Mouse (Mus musculus): ENCODE results near the gene Tnrc6b.

DNA sequence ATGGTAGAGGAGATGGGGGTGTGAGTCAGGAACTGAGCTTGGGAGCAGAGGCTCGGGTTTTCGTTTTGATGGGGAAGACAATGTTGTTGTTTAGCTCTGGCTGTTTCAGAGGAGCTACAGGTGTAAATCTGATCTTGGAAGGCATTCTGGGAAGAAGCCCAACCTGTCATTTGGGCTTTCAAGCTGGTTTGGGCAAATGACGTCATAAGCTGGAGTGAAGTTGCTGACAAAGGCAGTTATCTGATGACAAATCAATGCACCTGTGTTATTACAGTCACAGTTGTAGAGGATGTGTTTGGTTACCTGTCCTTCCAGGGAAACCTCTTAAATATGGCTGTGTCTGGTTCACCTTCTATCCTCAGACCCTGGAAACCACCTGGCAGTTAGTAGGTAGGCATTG is 125.1 kb downstream of the Tnrc6b start:
- TF ChIP-seq POLR2A (IDR thresholded peaks at IDR 0.05; ENCODE audit: borderline replicate concordance, control insufficient read depth, low read depth, low read length) = no peak
- TF ChIP-seq CTCF (IDR thresholded peaks at IDR 0.05; ENCODE audit: control insufficient read depth, insufficient read depth, low read length) = no peak

Data from bone marrow, adult 2 months (tissue).